Mouse (Mus musculus): ENCODE measurements around the gene Fam81a.

DNA sequence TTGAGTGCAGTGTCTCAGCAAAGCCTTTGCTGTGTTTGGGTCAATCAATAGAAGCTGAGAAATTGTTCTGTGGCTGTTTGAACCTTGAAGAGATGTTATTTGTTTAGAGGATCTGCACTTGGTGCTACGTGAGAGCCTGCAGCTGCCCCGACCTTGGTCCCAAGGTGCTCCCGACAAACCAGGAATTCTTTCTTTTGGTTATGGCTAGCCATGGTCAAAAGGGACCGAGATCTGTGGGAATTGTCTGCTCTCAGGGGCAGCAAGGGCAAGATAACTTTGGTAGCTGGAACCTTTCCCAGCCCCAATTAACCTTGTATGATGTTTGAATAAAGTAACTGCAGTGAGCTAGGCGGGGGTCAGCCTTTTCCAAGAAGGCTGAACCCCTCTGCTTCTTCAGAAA lies 34.2 kb downstream of the Fam81a start:
- TF ChIP-seq CTCF (IDR thresholded peaks at IDR 0.05; ENCODE audit: extremely low read depth, insufficient read depth, insufficient read length, insufficient replicate concordance), result no peak
- no peak for TF ChIP-seq POLR2A (IDR thresholded peaks at IDR 0.05; ENCODE audit: low read depth, low read length)

Data from spleen, adult 2 months (tissue).